Mouse (Mus musculus) forebrain, embryonic 13.5 days (tissue): ENCODE data around the gene H2-Q6. TPM values are rescaled to one million over a fixed set of nuclear protein-coding genes. Genes with fewer than 3 reads are reported as not detected.
"Not testable (repeated sequence)": the region's sequence is repeated elsewhere in the genome, so short reads cannot be mapped to it uniquely, and the experiment has no call there.

Experiments used
- ATAC-seq: fragments of 200-750 bp; cut with Nextera tagmentation; 2 replicates; pipeline ENCODE4 v1.8.0; 2017
- H3K27ac ChIP-seq: fragments of 300-500 bp; sonication (generic); 2 replicates; pipeline ENCODE4 v1.5.1; 2015; ENCODE audit warnings: inconsistent platforms, mild to moderate bottlenecking, moderate library complexity
- H3K27me3 ChIP-seq: fragments of 300-500 bp; sonication (generic); 2 replicates; pipeline ENCODE4 v1.6.1; 2015; ENCODE audit warnings: mild to moderate bottlenecking, inconsistent platforms
- H3K36me3 ChIP-seq: fragments of 300-500 bp; sonication (generic); 2 replicates; pipeline ENCODE4 v1.6.1; 2015; ENCODE audit warnings: mild to moderate bottlenecking, inconsistent platforms; ENCODE audit not compliant: poor library complexity, severe bottlenecking
- H3K4me1 ChIP-seq: fragments of 300-500 bp; sonication (generic); 2 replicates; pipeline ENCODE4 v1.6.1; 2015; ENCODE audit warnings: inconsistent platforms
- H3K4me2 ChIP-seq: fragments of 300-500 bp; sonication (generic); 2 replicates; pipeline ENCODE4 v1.6.1; 2015; ENCODE audit warnings: inconsistent platforms, mild to moderate bottlenecking, moderate library complexity
- H3K4me3 ChIP-seq: fragments of 300-500 bp; sonication (generic); 2 replicates; pipeline ENCODE4 v1.5.1; 2015; ENCODE audit warnings: mild to moderate bottlenecking, inconsistent platforms
- H3K9ac ChIP-seq: fragments of 300-500 bp; sonication (generic); 2 replicates; pipeline ENCODE4 v1.6.1; 2015; ENCODE audit warnings: mild to moderate bottlenecking, inconsistent platforms
- H3K9me3 ChIP-seq: fragments of 300-500 bp; sonication (generic); replicated peaks from 2 replicates; pipeline ENCODE4 v1.6.1; 2016; ENCODE audit warnings: inconsistent platforms
- WGBS: fragments of 180-500 bp; shearing (Covaris S2); methylation state at CpG from one replicate; pipeline ENCODE4 v1.1.7; 2015; 5-methylcytosine and 5-hydroxymethylcytosine counted together
- polyA plus RNA-seq: library from polyadenylated mRNA; unstranded; fragments of >200 nt; fragmentation: Nextera tagmentation; extraction: Ambion mirVana; gene quantifications from 2 replicates; pipeline ENCODE4 v1.2.1, GENCODE M21; 2015

H2-Q6 gene
- polyA plus RNA-seq, 1 experiment from 2014 or later, result 0.22 TPM

- peaks cover 18% of the 10 kb centered on the region for H3K27me3 ChIP-seq
- H3K27ac ChIP-seq, H3K9ac ChIP-seq, H3K9me3 ChIP-seq, ATAC-seq, H3K36me3 ChIP-seq, H3K4me3 ChIP-seq, H3K4me1 ChIP-seq: not testable (repeated sequence)
- WGBS, result 86% methylated on average over 3 of the region's 3 CpGs
- peak overlapping the region; percentile 80 for H3K4me2 ChIP-seq
Measured at GRCm38 (mm10) chr17:35438395-35438794, 13.7 kb downstream of the H2-Q6 start.

- peak within 1 kb of the TSS; percentile 44 for H3K4me3 ChIP-seq
- H3K27ac ChIP-seq, H3K4me1 ChIP-seq, H3K9me3 ChIP-seq, H3K36me3 ChIP-seq: not testable (repeated sequence)
- H3K4me2 ChIP-seq, result peak within 1 kb of the TSS; percentile 80
- H3K9ac ChIP-seq, result peak within 1 kb of the TSS; percentile 54
- WGBS, result 4% methylated on average over 18 of the region's 18 CpGs
- H3K27me3 ChIP-seq, result peaks cover 18% of the 10 kb centered on the region
- peak; percentile 87 for ATAC-seq
Measured at GRCm38 (mm10) chr17:35438885-35439284, 14.2 kb downstream of the H2-Q6 start, which contains the start of gene H2-Q7. H2-Q7 (plus strand) TSS chr17:35439155.

GRCm38 (mm10) chr17:35439295-35439747 lies 14.7 kb downstream of the H2-Q6 start:
- Histone ChIP-seq H3K27me3 (peaks cover 18% of the 10 kb centered on the region), H3K4me3 (peak overlapping the region; percentile 44), H3K4me2 (peak overlapping the region; percentile 80), H3K9ac (peak overlapping the region; percentile 54)
- not testable (repeated sequence) for H3K36me3 ChIP-seq, H3K9me3 ChIP-seq, H3K4me1 ChIP-seq, H3K27ac ChIP-seq
- 1% methylated on average over 41 of the region's 48 CpGs for WGBS
- ATAC-seq, result peak; percentile 40; the same call in 1 of the 2 replicates

- H3K9ac ChIP-seq, H3K36me3 ChIP-seq, H3K27ac ChIP-seq, ATAC-seq, H3K4me3 ChIP-seq, H3K9me3 ChIP-seq, H3K4me1 ChIP-seq: not testable (repeated sequence)
- H3K27me3 ChIP-seq, result peaks cover 18% of the 10 kb centered on the region
- 46% methylated on average over 27 of the region's 27 CpGs for WGBS
- H3K4me2 ChIP-seq, result peak overlapping the region; percentile 80; the same call in 1 of the 2 replicates
Measured at GRCm38 (mm10) chr17:35439925-35440645, 15.4 kb downstream of the H2-Q6 start.

- WGBS, result 84% methylated on average over 2 of the region's 2 CpGs
- not testable (repeated sequence) for H3K4me1 ChIP-seq, H3K4me3 ChIP-seq, H3K9ac ChIP-seq, H3K9me3 ChIP-seq, H3K36me3 ChIP-seq, H3K27ac ChIP-seq, H3K4me2 ChIP-seq, ATAC-seq
- H3K27me3 ChIP-seq, result peaks cover 13% of the 10 kb centered on the region
Measured at GRCm38 (mm10) chr17:35442376-35442775, 17.7 kb downstream of the H2-Q6 start.

GRCm38 (mm10) chr17:35444510-35444909 lies 19.9 kb downstream of the H2-Q6 start:
- not testable (repeated sequence) for H3K4me1 ChIP-seq, H3K9me3 ChIP-seq, ATAC-seq, H3K9ac ChIP-seq, H3K4me3 ChIP-seq, H3K4me2 ChIP-seq, H3K27me3 ChIP-seq, H3K27ac ChIP-seq, H3K36me3 ChIP-seq
- 87% methylated on average over 2 of the region's 2 CpGs for WGBS

- not testable (repeated sequence) for ATAC-seq
Measured at GRCm38 (mm10) chr17:35458247-35458646, 33.6 kb downstream of the H2-Q6 start.

GRCm38 (mm10) chr17:35460513-35461341 lies 36.1 kb downstream of the H2-Q6 start:
- H3K36me3 ChIP-seq, H3K9me3 ChIP-seq, H3K4me2 ChIP-seq, H3K27me3 ChIP-seq, H3K4me3 ChIP-seq, H3K4me1 ChIP-seq, H3K9ac ChIP-seq, H3K27ac ChIP-seq: not testable (repeated sequence)
- WGBS, result 50% methylated on average over 3 of the region's 9 CpGs
- ATAC-seq, result 0 out of 2 replicates have a peak, but pooled peaks have one; percentile 19

More at GRCm38 (mm10) chr17:35458247-35458646, 33.6 kb downstream of the H2-Q6 start:
- not testable (repeated sequence) for H3K4me2 ChIP-seq, H3K27me3 ChIP-seq, H3K9ac ChIP-seq, H3K4me1 ChIP-seq, H3K36me3 ChIP-seq, H3K4me3 ChIP-seq, H3K9me3 ChIP-seq, H3K27ac ChIP-seq
- WGBS, result no CpG with 5 or more reads among the region's 1 CpGs

- H3K9ac ChIP-seq, H3K4me3 ChIP-seq, H3K4me2 ChIP-seq, H3K9me3 ChIP-seq, H3K27ac ChIP-seq, H3K36me3 ChIP-seq, ATAC-seq, H3K4me1 ChIP-seq: not testable (repeated sequence)
- 7% methylated on average over 8 of the region's 8 CpGs for WGBS
- peaks cover 24% of the 10 kb centered on the region for H3K27me3 ChIP-seq
Measured at GRCm38 (mm10) chr17:35465651-35466050, 41.0 kb downstream of the H2-Q6 start.

- H3K4me1 ChIP-seq, result peaks cover 11% of the 10 kb centered on the region
- not testable (repeated sequence) for H3K9ac ChIP-seq, H3K4me2 ChIP-seq, H3K9me3 ChIP-seq, ATAC-seq, H3K4me3 ChIP-seq, H3K27ac ChIP-seq, H3K36me3 ChIP-seq
- H3K27me3 ChIP-seq, result peaks cover 45% of the 10 kb centered on the region
- WGBS, result 74% methylated on average over 3 of the region's 3 CpGs
Measured at GRCm38 (mm10) chr17:35468936-35469335, 44.3 kb downstream of the H2-Q6 start.

- H3K4me2 ChIP-seq, result peak within 1 kb of the TSS; percentile 63
- peaks cover 11% of the 10 kb centered on the region for H3K4me1 ChIP-seq
- 1% methylated on average over 69 of the region's 80 CpGs for WGBS
- no peak within 1 kb of the TSS for H3K27ac ChIP-seq
- no peak for ATAC-seq
- H3K36me3 ChIP-seq, result no peaks in the 10 kb centered on the region
- H3K9ac ChIP-seq, result peak within 1 kb of the TSS; percentile 34; the same call in 1 of the 2 replicates
- H3K27me3 ChIP-seq, result peaks cover 50% of the 10 kb centered on the region
- no peaks in the 10 kb centered on the region for H3K9me3 ChIP-seq
- H3K4me3 ChIP-seq, result peak within 1 kb of the TSS; percentile 35
Measured at GRCm38 (mm10) chr17:35469842-35470751, 45.4 kb downstream of the H2-Q6 start, which contains the start of gene H2-Q10. H2-Q10 (plus strand) TSS chr17:35470089.
